Mouse (Mus musculus) adrenal gland, adult (tissue): ENCODE results near the gene P2ry10b.
A peak's percentile ranks its signal among the peaks of the same experiment; 100 is the strongest.

Source experiments
- DNase-seq, 2 experiments: peaks; one replicate each; pipeline ENCODE4 v3.0.0; 2022 to 2023; ENCODE audit warnings: low spot score in 1 of 2; ENCODE audit not compliant: inconsistent age in 2 of 2

The P2ry10b gene

GRCm38 (mm10) chrX:107148681-107149080, at the start of gene P2ry10b:
P2ry10b (plus strand) TSS chrX:107148927.
- no peak for DNase-seq

- DNase-seq = no peak
These were observed 32.4 kb upstream of the P2ry10b start for GRCm38 (mm10) chrX:107116333-107116732.

GRCm38 (mm10) chrX:107116987-107117386, 31.7 kb upstream of the P2ry10b start:
- DNase-seq = no peak

- no peak for DNase-seq
These were observed 5.5 kb upstream of the P2ry10b start for GRCm38 (mm10) chrX:107143184-107143583.

- DNase-seq = no peak
These were observed 4.8 kb upstream of the P2ry10b start for GRCm38 (mm10) chrX:107143930-107144329.

- DNase-seq = peak in 1 of 2 experiments; percentile 19
These were observed 765 bp downstream of the P2ry10b start for GRCm38 (mm10) chrX:107149391-107149993.

- no peak for DNase-seq
These were observed 1.3 kb downstream of the P2ry10b start for GRCm38 (mm10) chrX:107150027-107150426.

- peak in 1 of 2 experiments; percentile 31 for DNase-seq
These were observed 2.2 kb downstream of the P2ry10b start for GRCm38 (mm10) chrX:107150752-107151515.

GRCm38 (mm10) chrX:107156021-107156420, 7.3 kb downstream of the P2ry10b start:
- DNase-seq = no peak

- DNase-seq = peak in 1 of 2 experiments; percentile 54
These were observed 11.8 kb downstream of the P2ry10b start for GRCm38 (mm10) chrX:107160496-107160895.

- DNase-seq = peak in 1 of 2 experiments; percentile 53
These were observed 19.6 kb downstream of the P2ry10b start for GRCm38 (mm10) chrX:107168281-107168680.

- no peak for DNase-seq
These were observed 20.4 kb downstream of the P2ry10b start for GRCm38 (mm10) chrX:107169128-107169527.

GRCm38 (mm10) chrX:107178742-107179141, 30.0 kb downstream of the P2ry10b start:
- DNase-seq = no peak

GRCm38 (mm10) chrX:107217577-107218090, 68.9 kb downstream of the P2ry10b start:
- no peak for DNase-seq
